Mouse (Mus musculus): ENCODE results near the gene Grin1. TPM values are rescaled to one million over a fixed set of nuclear protein-coding genes. Genes with fewer than 3 reads are reported as not detected.

The Grin1 gene
- polyA plus RNA-seq (2016; fragmentation: Nextera tagmentation; extraction: Ambion mirVana): 2.2 and 5.6 TPM in 2 replicates

DNA sequence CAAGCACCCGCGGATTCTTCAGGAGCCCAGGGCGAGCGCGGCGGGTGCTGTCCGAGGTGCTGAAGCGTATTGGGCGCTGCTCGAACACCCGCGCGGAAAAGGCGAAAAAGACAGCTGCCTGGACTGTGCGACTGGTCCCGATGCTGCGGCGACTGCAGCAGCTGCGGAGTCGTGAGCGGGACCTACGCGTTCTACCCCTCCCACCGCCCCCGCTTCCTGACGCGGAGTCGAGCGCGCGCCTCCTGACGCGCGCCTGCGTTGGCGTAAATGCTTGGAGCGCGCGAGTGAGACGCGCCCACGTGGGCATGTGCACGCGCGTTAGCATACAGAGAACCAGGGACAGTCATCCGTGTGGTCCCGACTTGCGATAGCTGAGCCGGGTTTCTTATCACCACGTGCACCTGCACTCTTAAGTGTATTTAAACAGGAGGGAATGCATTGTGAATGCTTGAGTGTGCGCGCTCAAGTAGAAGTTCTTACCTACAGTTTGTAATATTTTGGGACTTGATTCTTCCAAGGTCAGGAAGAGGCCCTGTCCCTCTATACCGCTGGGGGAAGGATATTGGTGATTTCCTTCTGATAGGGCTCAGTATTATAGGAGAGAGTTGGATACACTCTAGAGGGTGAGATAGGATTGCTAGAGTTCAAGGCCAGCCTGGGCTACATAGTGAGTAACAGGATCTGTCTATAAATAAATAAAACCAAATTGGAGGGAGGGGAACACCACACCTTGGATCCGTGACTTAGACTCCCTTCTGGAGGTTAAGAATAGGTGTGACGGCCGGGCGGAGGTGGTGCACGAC, at the start of gene Grin1:
TSS of gene Grin1 (minus strand) at position 217 of the 803 bp plus-strand sequence.
- Histone ChIP-seq H3K4me2 (peak within 1 kb of the TSS; percentile 65), H3K4me1 (peaks cover 10% of the 10 kb centered on the region), H3K4me3 (replicated peaks) (peak within 1 kb of the TSS; percentile 45), H3K27me3 (peaks cover 84% of the 10 kb centered on the region), H3K27ac (no peak within 1 kb of the TSS), H3K36me3 (replicated peaks) (no peaks in the 10 kb centered on the region), H3K9me3 (no peaks in the 10 kb centered on the region), H3K9ac (peak within 1 kb of the TSS; percentile 34; the same call in 1 of the 2 replicates)
- peak; percentile 78 for ATAC-seq (ENCODE audit: low FRiP score)
- WGBS: 9% methylated on average over 58 of the region's 58 CpGs

DNA sequence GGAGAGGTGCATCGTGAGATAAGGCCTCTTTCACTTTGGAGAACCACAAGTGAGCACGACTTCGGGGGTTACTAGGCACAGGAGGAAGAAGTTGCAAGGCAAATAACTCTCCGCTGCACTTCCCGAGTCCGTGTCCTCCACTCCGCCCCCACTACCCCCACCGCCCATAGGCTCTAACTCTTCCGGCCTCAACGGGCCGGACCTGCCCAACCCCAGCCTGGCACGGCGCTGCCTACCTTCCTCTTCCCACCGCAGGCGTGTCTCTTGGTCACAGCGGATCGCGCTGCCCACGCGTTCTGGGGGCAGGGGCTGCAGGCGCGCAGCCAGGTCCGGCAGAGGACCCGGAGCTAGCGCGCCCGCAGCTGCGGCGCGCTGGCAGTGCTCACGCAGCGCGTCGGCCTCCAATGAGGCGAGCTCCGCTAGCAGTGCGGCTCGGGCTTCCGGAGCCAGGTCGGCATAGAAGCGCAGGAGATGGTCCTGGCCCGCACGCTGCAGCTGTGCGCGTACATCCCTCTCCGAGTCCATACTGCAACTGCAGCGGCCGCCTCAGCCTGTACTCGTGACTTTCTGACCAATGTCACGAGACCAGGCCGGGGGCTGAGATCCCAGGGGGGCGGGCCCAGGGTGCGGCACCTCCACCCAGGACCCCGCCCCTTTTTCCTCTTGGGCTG, 46.2 kb upstream of the Grin1 start, which contains the start of gene Uap1l1:
TSS of gene Uap1l1 (minus strand) at position 592 of the 671 bp plus-strand sequence.
- Histone ChIP-seq H3K4me2 (peak within 1 kb of the TSS; percentile 97), H3K4me3 (replicated peaks) (peak within 1 kb of the TSS; percentile 52), H3K36me3 (replicated peaks) (no peaks in the 10 kb centered on the region), H3K27me3 (peaks cover 57% of the 10 kb centered on the region), H3K9ac (peak within 1 kb of the TSS; percentile 69), H3K9me3 (no peaks in the 10 kb centered on the region), H3K4me1 (peaks cover 11% of the 10 kb centered on the region), H3K27ac (no peak within 1 kb of the TSS)
- WGBS: under 1% methylated on average over 54 of the region's 54 CpGs
- peak; percentile 59 for ATAC-seq (ENCODE audit: low FRiP score)

DNA sequence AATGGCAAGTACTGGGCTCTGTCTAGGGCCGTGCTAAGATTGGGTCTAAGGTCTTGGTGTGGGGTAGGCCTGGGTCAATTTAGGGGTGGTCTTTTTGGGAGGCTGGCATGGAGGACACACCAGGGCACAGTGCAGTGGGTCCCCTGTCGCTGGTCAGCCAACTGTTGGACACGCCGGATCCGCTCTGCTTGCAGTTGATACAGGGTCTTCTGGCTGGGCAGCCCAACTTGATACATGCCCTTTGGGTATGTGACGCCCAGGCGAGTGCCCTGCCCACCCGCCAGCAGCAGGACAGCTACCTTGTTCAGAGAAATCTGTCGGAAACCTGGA, 45.7 kb upstream of the Grin1 start:
- WGBS: 33% methylated on average over 9 of the region's 9 CpGs
- H3K4me2 ChIP-seq: peak overlapping the region; percentile 97
- peak overlapping the region; percentile 52 for H3K4me3 ChIP-seq (replicated peaks)
- peaks cover 11% of the 10 kb centered on the region for H3K4me1 ChIP-seq
- no peaks in the 10 kb centered on the region for H3K9me3 ChIP-seq
- H3K27me3 ChIP-seq: peaks cover 57% of the 10 kb centered on the region
- no peaks in the 10 kb centered on the region for H3K36me3 ChIP-seq (replicated peaks)
- H3K27ac ChIP-seq: no peak overlapping the region
- H3K9ac ChIP-seq: no peak overlapping the region
- ATAC-seq (ENCODE audit: low FRiP score): peak; percentile 17; the same call in 1 of the 2 replicates

DNA sequence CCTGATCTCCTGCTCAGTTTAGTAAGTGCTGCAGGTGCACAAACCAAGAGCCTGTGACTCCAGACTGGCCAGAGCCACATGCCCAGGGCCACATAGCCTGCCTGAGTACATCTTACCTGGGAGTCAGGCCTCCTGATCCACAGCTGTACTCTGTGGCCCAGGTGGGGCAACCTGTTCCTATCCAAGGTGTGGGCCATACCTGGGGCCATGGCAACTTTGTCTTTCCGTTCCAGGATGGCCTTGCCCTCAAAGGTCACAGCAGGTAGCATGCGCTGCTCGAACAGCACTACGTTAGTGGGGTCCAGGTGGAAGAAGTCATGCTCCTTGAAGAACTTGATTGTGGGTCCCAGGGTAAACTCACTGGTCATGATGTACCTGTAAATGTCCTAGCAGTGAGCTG, 45.3 kb upstream of the Grin1 start:
- Histone ChIP-seq H3K4me2 (no peak overlapping the region; the same call in 1 of the 2 replicates), H3K9me3 (no peaks in the 10 kb centered on the region), H3K9ac (no peak overlapping the region), H3K27me3 (peaks cover 56% of the 10 kb centered on the region), H3K36me3 (replicated peaks) (no peaks in the 10 kb centered on the region), H3K27ac (no peak overlapping the region), H3K4me3 (replicated peaks) (no peak overlapping the region), H3K4me1 (peaks cover 11% of the 10 kb centered on the region)
- WGBS: 88% methylated on average over 4 of the region's 4 CpGs
- ATAC-seq (ENCODE audit: low FRiP score): no peak

DNA sequence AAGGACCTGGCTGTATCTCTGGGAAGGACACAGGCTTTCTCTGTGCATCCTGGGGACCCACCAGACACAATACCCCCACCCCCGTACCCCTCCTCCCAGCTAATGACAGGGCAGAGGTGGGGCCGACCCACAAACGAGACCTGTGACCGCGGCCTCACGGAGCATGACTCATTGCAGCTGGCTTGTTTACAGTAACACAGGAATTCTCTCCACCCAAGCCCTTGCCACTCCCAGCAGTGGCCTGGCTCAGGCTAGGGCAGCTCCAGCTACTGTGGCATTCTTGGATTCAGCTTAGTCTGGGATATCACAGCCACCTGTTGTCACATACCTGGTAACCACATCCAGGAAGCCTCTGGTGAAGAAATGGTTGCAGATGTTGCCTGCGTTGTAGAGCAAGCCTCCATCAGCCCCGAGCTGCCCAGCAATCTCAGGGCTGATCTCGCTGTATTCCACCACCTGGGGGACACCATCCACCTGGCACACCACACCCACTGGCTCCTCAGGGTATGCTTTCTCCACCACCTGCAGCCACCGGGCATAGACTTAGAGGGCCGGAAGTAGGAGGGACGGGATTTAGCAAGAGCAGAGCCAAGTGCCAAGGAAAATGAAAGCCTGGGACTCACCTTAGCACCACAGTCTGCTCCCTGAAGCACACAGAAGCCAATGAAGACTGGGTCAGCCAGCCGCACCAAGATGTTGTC, 44.6 kb upstream of the Grin1 start:
- no peaks in the 10 kb centered on the region for H3K9me3 ChIP-seq
- no peak overlapping the region for H3K4me2 ChIP-seq
- peaks cover 52% of the 10 kb centered on the region for H3K27me3 ChIP-seq
- 66% methylated on average over 13 of the region's 13 CpGs for WGBS
- no peak overlapping the region for H3K27ac ChIP-seq
- no peak for ATAC-seq (ENCODE audit: low FRiP score)
- no peak overlapping the region for H3K9ac ChIP-seq
- H3K4me1 ChIP-seq: peaks cover 11% of the 10 kb centered on the region
- H3K4me3 ChIP-seq (replicated peaks): no peak overlapping the region
- no peaks in the 10 kb centered on the region for H3K36me3 ChIP-seq (replicated peaks)

DNA sequence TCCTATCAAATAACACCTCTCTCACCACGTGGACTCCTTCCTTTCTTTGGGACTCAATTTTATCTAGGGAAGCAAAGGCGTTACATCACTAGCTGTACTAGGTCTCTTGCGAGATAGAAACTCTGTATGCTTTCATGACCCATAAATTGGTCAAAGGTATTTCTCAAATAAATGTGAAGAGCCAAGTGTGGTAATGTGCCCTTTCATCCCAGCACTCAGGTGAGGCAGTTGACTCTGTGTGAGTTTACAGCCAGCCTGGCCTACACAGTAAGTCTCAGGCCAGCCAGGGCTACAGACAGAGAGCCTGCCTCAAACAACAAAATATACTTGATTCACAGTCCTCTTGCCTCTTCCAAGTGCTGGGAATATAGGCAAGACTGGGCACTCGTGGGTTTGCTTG, 40.9 kb upstream of the Grin1 start:
- peaks cover 22% of the 10 kb centered on the region for H3K27me3 ChIP-seq
- WGBS: 81% methylated on average over 4 of the region's 4 CpGs
- no peaks in the 10 kb centered on the region for H3K36me3 ChIP-seq (replicated peaks)
- no peak overlapping the region for H3K9ac ChIP-seq
- no peak overlapping the region for H3K4me2 ChIP-seq
- no peak overlapping the region for H3K27ac ChIP-seq
- no peak overlapping the region for H3K4me3 ChIP-seq (replicated peaks)
- H3K9me3 ChIP-seq: no peaks in the 10 kb centered on the region
- peaks cover 22% of the 10 kb centered on the region for H3K4me1 ChIP-seq
- no peak for ATAC-seq (ENCODE audit: low FRiP score)

DNA sequence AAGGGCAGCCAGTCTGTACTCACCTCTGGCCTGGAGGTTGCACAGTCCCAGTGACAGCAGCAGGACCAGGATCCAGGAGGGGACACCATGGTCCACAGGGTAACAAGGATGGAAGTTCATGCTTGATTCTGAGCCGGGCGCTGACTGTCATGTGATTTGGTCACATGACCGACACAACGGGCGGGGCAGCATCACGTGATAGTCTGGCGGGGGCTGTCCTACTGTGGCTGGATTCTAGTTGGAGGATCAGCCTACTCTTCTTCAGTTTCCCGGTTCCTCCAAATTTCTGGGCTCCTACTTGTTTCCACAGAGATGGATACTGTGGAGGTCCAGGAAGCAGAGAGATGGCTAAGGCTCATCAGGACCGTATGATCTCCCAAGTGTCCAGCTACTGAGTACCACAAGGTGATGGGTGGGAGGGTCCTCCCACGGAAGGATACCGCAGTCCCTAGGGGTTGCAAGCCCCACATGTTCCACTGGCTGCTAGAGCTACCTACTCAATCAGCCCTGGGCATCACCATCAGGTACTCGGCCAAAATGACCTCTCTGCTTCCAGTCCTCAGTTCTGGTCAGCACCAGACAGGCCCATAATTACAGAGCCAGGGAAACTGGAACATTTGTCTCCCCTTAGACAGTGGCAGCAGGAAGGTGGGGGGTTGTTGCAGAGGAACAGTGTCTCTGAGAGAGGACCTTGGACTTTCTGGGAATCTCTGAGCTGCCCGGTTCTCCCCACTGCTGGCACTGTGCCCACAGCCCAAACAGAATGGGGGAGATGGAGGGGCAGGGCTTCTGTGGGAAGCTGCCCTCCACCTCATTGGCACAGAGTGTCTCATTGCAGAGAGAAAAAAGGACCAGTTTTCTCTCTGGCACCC, 37.5 kb upstream of the Grin1 start, which contains the start of gene Dpp7:
TSS of gene Dpp7 (minus strand) at position 152 of the 872 bp plus-strand sequence.
- 5% methylated on average over 13 of the region's 13 CpGs for WGBS
- H3K36me3 ChIP-seq (replicated peaks): peaks cover 23% of the 10 kb centered on the region
- peak within 1 kb of the TSS; percentile 85 for H3K4me2 ChIP-seq
- no peak within 1 kb of the TSS for H3K27ac ChIP-seq
- peaks cover 21% of the 10 kb centered on the region for H3K4me1 ChIP-seq
- peak within 1 kb of the TSS; percentile 51 for H3K4me3 ChIP-seq (replicated peaks)
- H3K9me3 ChIP-seq: no peaks in the 10 kb centered on the region
- H3K27me3 ChIP-seq: no peaks in the 10 kb centered on the region
- H3K9ac ChIP-seq: peak within 1 kb of the TSS; percentile 62
- peak; percentile 90 for ATAC-seq (ENCODE audit: low FRiP score)

DNA sequence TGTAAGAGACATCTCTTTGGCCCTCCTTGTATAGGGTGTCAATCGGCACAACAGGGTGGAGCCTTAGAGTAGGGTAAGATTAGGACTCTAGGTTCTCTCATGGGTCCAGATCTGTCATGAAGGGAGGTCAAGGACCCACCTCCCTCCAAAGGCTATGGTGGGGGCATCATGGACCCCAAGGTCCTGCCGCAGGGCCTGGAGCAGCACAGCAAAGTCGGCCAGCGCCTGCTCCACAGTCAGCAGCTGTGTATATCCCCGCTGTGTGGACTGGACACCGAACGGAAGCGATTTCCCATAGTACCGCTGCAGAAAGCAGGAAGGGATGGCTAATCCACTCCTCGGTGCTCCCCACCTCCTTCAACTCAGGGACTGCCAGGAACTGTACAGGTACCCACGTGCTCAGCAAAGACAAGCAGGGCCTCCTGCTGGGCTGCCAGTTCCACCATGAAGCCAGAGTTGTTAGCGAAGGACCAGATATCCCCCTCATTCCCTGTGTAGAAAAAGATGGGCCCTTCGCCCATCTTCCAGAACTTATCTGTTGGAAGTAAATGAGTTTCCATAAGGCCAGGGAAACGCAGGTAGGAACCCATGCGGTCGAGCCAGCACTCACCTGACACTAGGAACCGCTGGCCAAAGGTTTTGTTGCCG, 36.6 kb upstream of the Grin1 start:
- H3K4me2 ChIP-seq: peak overlapping the region; percentile 85
- no peaks in the 10 kb centered on the region for H3K9me3 ChIP-seq
- H3K27ac ChIP-seq: no peak overlapping the region
- peaks cover 21% of the 10 kb centered on the region for H3K4me1 ChIP-seq
- WGBS: 38% methylated on average over 18 of the region's 18 CpGs
- ATAC-seq (ENCODE audit: low FRiP score): peak; percentile 4; the same call in 1 of the 2 replicates
- peak overlapping the region; percentile 62 for H3K9ac ChIP-seq
- peaks cover 32% of the 10 kb centered on the region for H3K36me3 ChIP-seq (replicated peaks)
- H3K27me3 ChIP-seq: no peaks in the 10 kb centered on the region
- H3K4me3 ChIP-seq (replicated peaks): peak overlapping the region; percentile 51

DNA sequence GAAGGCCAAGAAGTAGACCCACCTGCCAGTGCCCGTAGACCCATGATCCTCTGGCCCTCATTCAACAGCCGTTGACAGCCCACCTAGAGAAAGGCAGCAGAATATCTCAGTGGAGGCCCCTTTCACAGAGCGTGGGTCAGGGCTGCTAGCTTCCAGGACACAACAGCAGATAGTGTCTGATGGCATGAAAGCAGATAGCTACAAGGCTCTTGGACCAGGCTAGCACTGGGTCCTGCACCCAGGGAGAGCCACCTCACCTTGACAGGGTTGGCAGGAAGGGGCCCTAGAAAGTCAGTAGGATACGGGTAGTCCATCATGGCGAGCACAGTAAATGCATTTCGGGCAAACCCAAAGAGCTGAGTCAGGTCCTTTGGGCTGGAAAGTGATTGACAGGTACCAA, 35.2 kb upstream of the Grin1 start:
- Histone ChIP-seq H3K4me1 (peaks cover 21% of the 10 kb centered on the region), H3K4me2 (no peak overlapping the region), H3K4me3 (replicated peaks) (no peak overlapping the region), H3K36me3 (replicated peaks) (peaks cover 46% of the 10 kb centered on the region), H3K27ac (no peak overlapping the region), H3K9me3 (no peaks in the 10 kb centered on the region), H3K27me3 (no peaks in the 10 kb centered on the region), H3K9ac (no peak overlapping the region)
- ATAC-seq (ENCODE audit: low FRiP score): no peak
- WGBS: 86% methylated on average over 6 of the region's 6 CpGs

DNA sequence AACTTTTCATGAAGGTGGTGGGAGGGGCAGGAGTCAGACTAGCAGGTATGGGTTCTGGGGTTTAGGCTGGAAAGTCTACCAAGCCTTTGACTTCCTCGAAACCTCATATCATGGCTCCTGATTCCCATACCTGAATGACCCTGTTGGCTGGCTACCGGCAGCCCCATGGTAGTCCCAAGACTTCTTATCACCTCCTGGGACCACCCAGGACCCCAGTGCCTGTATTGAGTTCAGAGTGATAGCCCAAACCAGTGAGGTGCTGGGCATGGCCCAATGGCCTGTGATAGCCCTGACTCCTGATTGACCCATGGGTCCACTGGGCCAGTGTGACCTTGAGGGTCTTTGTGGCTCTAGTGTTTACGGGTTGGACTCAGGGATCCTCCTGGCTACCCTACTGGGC, 31.7 kb upstream of the Grin1 start:
- WGBS: 93% methylated on average over 3 of the region's 3 CpGs
- Histone ChIP-seq H3K9me3 (no peaks in the 10 kb centered on the region), H3K4me2 (no peak overlapping the region), H3K9ac (no peak overlapping the region), H3K4me1 (peaks cover 10% of the 10 kb centered on the region), H3K36me3 (replicated peaks) (peaks cover 79% of the 10 kb centered on the region), H3K27me3 (no peaks in the 10 kb centered on the region), H3K27ac (no peak overlapping the region), H3K4me3 (replicated peaks) (no peak overlapping the region)
- no peak for ATAC-seq (ENCODE audit: low FRiP score)

DNA sequence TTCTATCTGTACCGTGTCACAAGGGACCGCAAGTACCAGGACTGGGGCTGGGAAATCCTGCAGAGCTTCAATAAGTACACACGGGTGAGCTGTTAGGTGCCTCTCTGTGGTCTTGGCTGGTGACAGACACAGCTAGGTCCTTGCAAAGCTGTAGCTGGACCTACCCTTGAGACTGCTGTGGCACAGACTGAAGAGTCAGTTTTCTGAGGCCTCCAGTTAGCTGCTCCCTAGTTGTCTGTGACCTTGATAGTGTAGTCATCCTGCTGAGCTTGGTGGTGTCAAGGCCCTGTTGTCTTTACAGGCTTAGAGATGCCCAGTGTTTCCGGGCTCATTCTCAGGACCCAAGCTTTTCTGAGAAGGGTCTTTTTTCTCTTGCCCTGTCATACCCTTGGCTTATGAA, 30.5 kb upstream of the Grin1 start:
- no peak overlapping the region for H3K4me3 ChIP-seq (replicated peaks)
- H3K9me3 ChIP-seq: no peaks in the 10 kb centered on the region
- ATAC-seq (ENCODE audit: low FRiP score): no peak
- WGBS: 89% methylated on average over 4 of the region's 4 CpGs
- H3K4me2 ChIP-seq: no peak overlapping the region
- H3K27me3 ChIP-seq: no peaks in the 10 kb centered on the region
- peaks cover 91% of the 10 kb centered on the region for H3K36me3 ChIP-seq (replicated peaks)
- H3K27ac ChIP-seq: no peak overlapping the region
- no peak overlapping the region for H3K9ac ChIP-seq
- H3K4me1 ChIP-seq: no peaks in the 10 kb centered on the region

Measured in forebrain, embryonic 12.5 days (tissue).